Mouse (Mus musculus) neural tube, embryonic 15.5 days (tissue): ENCODE measurements at regions not wholly inside any gene's neighbourhood (a gene's known extent, or its start where the extent isn't known, plus 50 kb on each side); places are given as distances from the start of the nearest gene placed in this dataset.

Experiments used
- ATAC-seq: fragments of 200-750 bp; cut with Nextera tagmentation; 2 replicates; pipeline ENCODE4 v1.8.0; 2017; ENCODE audit warnings: mild to moderate bottlenecking, moderate TSS enrichment, moderate library complexity; ENCODE audit not compliant: low FRiP score
- H3K27ac ChIP-seq: fragments of 300-500 bp; sonication (generic); replicated peaks from 2 replicates; pipeline ENCODE4 v1.5.1; 2015; ENCODE audit warnings: mild to moderate bottlenecking, inconsistent platforms
- H3K27me3 ChIP-seq: fragments of 300-500 bp; sonication (generic); replicated peaks from 2 replicates; pipeline ENCODE4 v1.6.1; 2015; ENCODE audit warnings: inconsistent platforms
- H3K36me3 ChIP-seq: fragments of 300-500 bp; sonication (generic); 2 replicates; pipeline ENCODE4 v1.6.1; 2015; ENCODE audit warnings: inconsistent platforms
- H3K4me1 ChIP-seq: fragments of 300-500 bp; sonication (generic); 2 replicates; pipeline ENCODE4 v1.6.1; 2015; ENCODE audit warnings: inconsistent platforms
- H3K4me2 ChIP-seq: fragments of 300-500 bp; sonication (generic); 2 replicates; pipeline ENCODE4 v1.6.1; 2015; ENCODE audit warnings: inconsistent platforms, mild to moderate bottlenecking, moderate library complexity
- H3K4me3 ChIP-seq: fragments of 300-500 bp; sonication (generic); replicated peaks from 2 replicates; pipeline ENCODE4 v1.5.1; 2015; ENCODE audit warnings: mild to moderate bottlenecking, inconsistent platforms
- H3K9ac ChIP-seq: fragments of 300-500 bp; sonication (generic); replicated peaks from 2 replicates; pipeline ENCODE4 v1.6.1; 2015; ENCODE audit warnings: mild to moderate bottlenecking, inconsistent platforms
- H3K9me3 ChIP-seq: fragments of 300-500 bp; sonication (generic); replicated peaks from 2 replicates; pipeline ENCODE4 v1.6.1; 2016; ENCODE audit warnings: inconsistent platforms
- WGBS: fragments of 180-500 bp; shearing (Covaris S2); methylation state at CpG from one replicate; pipeline ENCODE4 v1.1.7; 2015; ENCODE audit warnings: mixed read lengths; 5-methylcytosine and 5-hydroxymethylcytosine counted together

DNA sequence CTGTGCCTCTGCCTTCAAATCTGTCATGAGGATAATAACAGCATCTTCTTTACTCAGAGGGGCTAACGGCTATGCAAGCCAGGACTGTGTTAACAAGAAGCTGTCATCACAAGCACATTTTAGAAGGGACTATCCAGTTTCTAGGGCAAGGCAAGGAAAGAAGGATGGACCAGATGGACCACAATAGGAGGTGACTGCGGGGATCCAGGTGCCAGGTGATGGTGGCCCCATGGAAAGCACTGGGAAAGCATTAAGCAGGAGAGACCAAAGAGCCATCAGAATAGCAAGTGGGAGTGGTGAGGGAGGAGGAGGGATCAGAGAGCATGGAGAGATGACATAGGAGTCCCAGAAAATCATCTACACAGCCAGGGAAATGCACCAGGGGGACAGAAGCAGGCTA is 373.3 kb downstream of the Gm49356 start:
- Histone ChIP-seq H3K4me2 (no peak overlapping the region), H3K4me3 (no peak overlapping the region), H3K9me3 (no peaks in the 10 kb centered on the region), H3K27me3 (no peaks in the 10 kb centered on the region), H3K27ac (no peak overlapping the region), H3K36me3 (no peaks in the 10 kb centered on the region), H3K4me1 (no peaks in the 10 kb centered on the region), H3K9ac (no peak overlapping the region)
- WGBS, result 79% methylated on average over 2 of the region's 2 CpGs
- ATAC-seq, result no peak

DNA sequence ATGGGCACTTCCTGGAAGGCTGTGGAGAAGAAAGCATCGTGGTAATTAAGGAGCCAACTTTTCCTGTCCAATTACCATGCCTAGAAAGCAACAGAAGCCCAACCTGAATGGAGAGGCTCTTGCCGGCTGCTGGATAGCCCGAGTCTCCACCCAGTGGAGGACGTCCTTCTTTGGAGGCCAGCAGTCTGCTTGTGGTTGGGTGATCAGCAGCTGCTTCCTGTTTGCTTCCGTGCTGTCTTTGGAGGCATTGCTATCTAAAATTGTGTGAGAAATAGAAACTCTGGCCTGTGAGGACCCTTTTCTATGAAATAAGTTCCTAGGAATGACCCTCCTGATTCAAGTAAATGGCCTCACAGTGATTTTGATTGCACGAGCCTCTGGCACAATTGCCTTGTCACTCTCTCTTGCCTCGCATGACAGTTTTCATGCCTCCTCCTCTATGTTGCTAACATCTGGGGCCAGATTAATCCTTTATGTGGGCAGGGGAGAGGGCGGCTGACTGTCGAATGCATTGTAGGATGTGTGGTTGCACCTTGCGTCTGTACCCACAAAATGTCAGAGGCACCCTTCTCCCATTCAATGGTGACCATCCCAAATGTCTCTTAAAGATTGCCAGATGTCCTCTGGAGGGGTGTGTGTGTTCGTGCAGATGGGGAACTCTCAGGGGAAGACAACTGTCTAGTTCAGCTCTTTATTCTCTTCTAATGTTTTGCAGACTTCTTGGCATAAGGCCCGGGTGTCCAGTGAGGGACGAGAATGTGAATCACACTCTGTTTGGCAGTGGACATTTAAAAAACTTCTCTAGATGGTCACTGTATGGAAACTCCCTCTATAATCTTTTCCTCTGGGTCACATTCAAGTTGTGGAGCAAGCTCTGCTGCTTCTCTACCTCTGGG is 374.6 kb downstream of the Gm49356 start:
- Histone ChIP-seq H3K4me1 (no peaks in the 10 kb centered on the region), H3K4me3 (no peak overlapping the region), H3K4me2 (no peak overlapping the region), H3K9ac (no peak overlapping the region), H3K27ac (no peak overlapping the region), H3K36me3 (no peaks in the 10 kb centered on the region), H3K27me3 (no peaks in the 10 kb centered on the region), H3K9me3 (no peaks in the 10 kb centered on the region)
- 69% methylated on average over 13 of the region's 13 CpGs for WGBS
- ATAC-seq, result no peak
